ENCODE assay signal across 12 mouse cellular contexts in genomic region chr2:66028812-66029211, GRCm38 (mm10).
DNase-seq lines count a peak whose midpoint lies in the region; ATAC-seq lines count a peak whose summit lies in the region.
"Had no signal": no experiment of that assay in that cellular context is flagged by ENCODE, and none has a peak within 500 bp of the region (broad histone marks: within the 10 kb centered on the region; RNA-seq: fewer than 3 reads in every experiment).

No protein-coding gene starts in this region.

- DNase-seq in embryo, embryonic 10.5 days (ENCODE audit: low spot score) = peak; percentile 85
- peak; percentile 34 for DNase-seq in embryonic facial prominence, embryonic 14.5 days (ENCODE audit: low spot score)
- DNase-seq in B cell, adult 2 months = no peak
- no peak for DNase-seq in heart, postnatal 4 days
- DNase-seq in thymus, postnatal 0 days (ENCODE audit: low spot score) = no peak
- DNase-seq: lung, postnatal 14 days; thymus, postnatal 4 days had no signal

- H3K9ac ChIP-seq in embryonic facial prominence, embryonic 14.5 days (ENCODE audit: low read depth, low read length) = no peak overlapping the region
- no peak overlapping the region for H3K9ac ChIP-seq in hindbrain, embryonic 12.5 days
- no peak overlapping the region for H3K9ac ChIP-seq in midbrain, embryonic 15.5 days
- H3K9ac ChIP-seq: liver, embryonic 12.5 days had no signal

- no peak overlapping the region for H3K4me2 ChIP-seq in embryonic facial prominence, embryonic 14.5 days (ENCODE audit: low read depth, low read length)
- H3K4me2 ChIP-seq in hindbrain, embryonic 12.5 days (replicated peaks) = no peak overlapping the region
- no peak overlapping the region for H3K4me2 ChIP-seq in midbrain, embryonic 15.5 days
- H3K4me2 ChIP-seq: liver, embryonic 12.5 days had no signal

- H3K4me1 ChIP-seq in embryonic facial prominence, embryonic 14.5 days (ENCODE audit: control insufficient read depth, insufficient read depth, low read length) = no peaks in the 10 kb centered on the region
- H3K4me1 ChIP-seq in hindbrain, embryonic 12.5 days = peaks cover 15% of the 10 kb centered on the region
- peaks cover 18% of the 10 kb centered on the region for H3K4me1 ChIP-seq in midbrain, embryonic 15.5 days
- H3K4me1 ChIP-seq: heart, embryonic 10.5 days; liver, embryonic 12.5 days had no signal

- no peaks in the 10 kb centered on the region for H3K9me3 ChIP-seq in embryonic facial prominence, embryonic 14.5 days (ENCODE audit: control insufficient read depth, low read length)
- H3K9me3 ChIP-seq in hindbrain, embryonic 12.5 days (replicated peaks) = no peaks in the 10 kb centered on the region
- no peaks in the 10 kb centered on the region for H3K9me3 ChIP-seq in midbrain, embryonic 15.5 days
- H3K9me3 ChIP-seq: heart, embryonic 10.5 days; liver, embryonic 12.5 days had no signal

- ATAC-seq in embryonic facial prominence, embryonic 14.5 days (ENCODE audit: low read depth) = peak; percentile 78; the same call in 1 of the 2 replicates
- ATAC-seq in hindbrain, embryonic 12.5 days (ENCODE audit: low FRiP score) = peak; percentile 92
- ATAC-seq in midbrain, embryonic 15.5 days (replicated peaks) = peak; percentile 91
- no peak for ATAC-seq in granulocyte monocyte progenitor cell, adult 5-6 weeks (replicated peaks; ENCODE audit: poor library complexity, severe bottlenecking)
- ATAC-seq: liver, embryonic 12.5 days had no signal

- H3K27ac ChIP-seq in embryonic facial prominence, embryonic 14.5 days (replicated peaks; ENCODE audit: low read depth, low read length) = no peak overlapping the region
- H3K27ac ChIP-seq in hindbrain, embryonic 12.5 days = peak overlapping the region; percentile 53
- peak overlapping the region; percentile 48; the same call in 1 of the 2 replicates for H3K27ac ChIP-seq in midbrain, embryonic 15.5 days
- H3K27ac ChIP-seq: heart, embryonic 10.5 days; liver, embryonic 12.5 days had no signal

- no peak overlapping the region for H3K4me3 ChIP-seq in embryonic facial prominence, embryonic 14.5 days (ENCODE audit: low read depth, low read length)
- no peak overlapping the region for H3K4me3 ChIP-seq in hindbrain, embryonic 12.5 days
- H3K4me3 ChIP-seq in midbrain, embryonic 15.5 days = no peak overlapping the region
- H3K4me3 ChIP-seq: heart, embryonic 10.5 days; liver, embryonic 12.5 days had no signal

- 29% methylated on average over 5 of the region's 5 CpGs for WGBS in embryonic facial prominence, embryonic 14.5 days
- 15% methylated on average over 5 of the region's 5 CpGs for WGBS in hindbrain, embryonic 12.5 days
- WGBS in midbrain, embryonic 15.5 days = 1% methylated on average over 5 of the region's 5 CpGs

- no peaks in the 10 kb centered on the region for H3K36me3 ChIP-seq in embryonic facial prominence, embryonic 14.5 days (ENCODE audit: control insufficient read depth, insufficient read depth, low read length)
- no peaks in the 10 kb centered on the region for H3K36me3 ChIP-seq in hindbrain, embryonic 12.5 days
- peaks cover 4% of the 10 kb centered on the region; the same call in 1 of the 2 replicates for H3K36me3 ChIP-seq in midbrain, embryonic 15.5 days (replicated peaks)
- H3K36me3 ChIP-seq: heart, embryonic 10.5 days; liver, embryonic 12.5 days had no signal

- H3K27me3 ChIP-seq in embryonic facial prominence, embryonic 14.5 days (replicated peaks; ENCODE audit: control insufficient read depth, insufficient read depth, low read length) = no peaks in the 10 kb centered on the region
- H3K27me3 ChIP-seq in hindbrain, embryonic 12.5 days = no peaks in the 10 kb centered on the region
- H3K27me3 ChIP-seq in midbrain, embryonic 15.5 days (replicated peaks) = no peaks in the 10 kb centered on the region
- H3K27me3 ChIP-seq: liver, embryonic 12.5 days had no signal

Comparison
In these comparisons a context has a peak if more than half of its experiments do, and no peak if none do; other contexts are left out.
1. DNase-seq: peak in embryo, embryonic 10.5 days (single experiment) and embryonic facial prominence, embryonic 14.5 days (single experiment); none in B cell, adult 2 months (0 of 2), heart, postnatal 4 days (single experiment) and thymus, postnatal 0 days (single experiment).